Mouse (Mus musculus) 3134 (cell line): ENCODE data around the gene Plxna4.

ENCODE experiments used
- DNase-seq: peaks from one replicate; pipeline ENCODE4 v3.0.0-alpha.2; 2011; ENCODE audit warnings: low spot score; ENCODE audit not compliant: insufficient read length; ENCODE audit errors: extremely low read depth

Gene Plxna4

GRCm38 (mm10) chr6:32266085-32266484, 321.9 kb downstream of the Plxna4 start:
- DNase-seq, result no peak

GRCm38 (mm10) chr6:32261339-32261738, 326.7 kb downstream of the Plxna4 start:
- no peak for DNase-seq

- DNase-seq, result no peak
Measured at GRCm38 (mm10) chr6:32260341-32260740, 327.7 kb downstream of the Plxna4 start.

GRCm38 (mm10) chr6:32255191-32255590, 332.8 kb downstream of the Plxna4 start:
- DNase-seq, result no peak

- DNase-seq, result no peak
Measured at GRCm38 (mm10) chr6:32252168-32252567, 335.8 kb downstream of the Plxna4 start.

- no peak for DNase-seq
Measured at GRCm38 (mm10) chr6:32251674-32252073, 336.3 kb downstream of the Plxna4 start.

- no peak for DNase-seq
Measured at GRCm38 (mm10) chr6:32246036-32246435, 342.0 kb downstream of the Plxna4 start.

- no peak for DNase-seq
Measured at GRCm38 (mm10) chr6:32243040-32243439, 345.0 kb downstream of the Plxna4 start.

- no peak for DNase-seq
Measured at GRCm38 (mm10) chr6:32231383-32231782, 356.6 kb downstream of the Plxna4 start.

GRCm38 (mm10) chr6:32226636-32227035, 361.4 kb downstream of the Plxna4 start:
- no peak for DNase-seq

GRCm38 (mm10) chr6:32224007-32224703, 363.8 kb downstream of the Plxna4 start:
- DNase-seq, result no peak

- DNase-seq, result no peak
Measured at GRCm38 (mm10) chr6:32220765-32221164, 367.2 kb downstream of the Plxna4 start.

GRCm38 (mm10) chr6:32218544-32218943, 369.4 kb downstream of the Plxna4 start:
- DNase-seq, result no peak

GRCm38 (mm10) chr6:32212439-32212838, 375.6 kb downstream of the Plxna4 start:
- no peak for DNase-seq

- DNase-seq, result no peak
Measured at GRCm38 (mm10) chr6:32210139-32210538, 377.9 kb downstream of the Plxna4 start.

GRCm38 (mm10) chr6:32208951-32209350, 379.0 kb downstream of the Plxna4 start:
- no peak for DNase-seq

GRCm38 (mm10) chr6:32204253-32204652, 383.7 kb downstream of the Plxna4 start:
- no peak for DNase-seq

GRCm38 (mm10) chr6:32203389-32203788, 384.6 kb downstream of the Plxna4 start:
- DNase-seq, result no peak

- DNase-seq, result no peak
Measured at GRCm38 (mm10) chr6:32202664-32203192, 385.3 kb downstream of the Plxna4 start.

- DNase-seq, result no peak
Measured at GRCm38 (mm10) chr6:32201506-32201905, 386.5 kb downstream of the Plxna4 start.

- DNase-seq, result no peak
Measured at GRCm38 (mm10) chr6:32199616-32200015, 388.4 kb downstream of the Plxna4 start.

- DNase-seq, result no peak
Measured at GRCm38 (mm10) chr6:32196913-32197312, 391.1 kb downstream of the Plxna4 start.

- no peak for DNase-seq
Measured at GRCm38 (mm10) chr6:32193046-32193445, 394.9 kb downstream of the Plxna4 start.
